Mouse (Mus musculus): ENCODE results near the gene Fbxw8. TPM values are rescaled to one million over a fixed set of nuclear protein-coding genes. Genes with fewer than 3 reads are reported as not detected.

The Fbxw8 gene
- total RNA-seq (2021), result 10 to 100 TPM; 18.5 to 20.1 TPM
- long read RNA-seq, experiment 1, full-length matches to known transcripts, result 12 of 22 reads
- long read RNA-seq, experiment 1, partial matches to known transcripts, result 3 of 22 reads
- long read RNA-seq, experiment 1, other reads (novel, unspliced or antisense), result 7 of 22 reads
- long read RNA-seq, experiment 2, full-length matches to known transcripts, result 33 of 41 reads
- long read RNA-seq, experiment 2, partial matches to known transcripts, result 3 of 41 reads
- long read RNA-seq, experiment 2, other reads (novel, unspliced or antisense), result 5 of 41 reads

DNA sequence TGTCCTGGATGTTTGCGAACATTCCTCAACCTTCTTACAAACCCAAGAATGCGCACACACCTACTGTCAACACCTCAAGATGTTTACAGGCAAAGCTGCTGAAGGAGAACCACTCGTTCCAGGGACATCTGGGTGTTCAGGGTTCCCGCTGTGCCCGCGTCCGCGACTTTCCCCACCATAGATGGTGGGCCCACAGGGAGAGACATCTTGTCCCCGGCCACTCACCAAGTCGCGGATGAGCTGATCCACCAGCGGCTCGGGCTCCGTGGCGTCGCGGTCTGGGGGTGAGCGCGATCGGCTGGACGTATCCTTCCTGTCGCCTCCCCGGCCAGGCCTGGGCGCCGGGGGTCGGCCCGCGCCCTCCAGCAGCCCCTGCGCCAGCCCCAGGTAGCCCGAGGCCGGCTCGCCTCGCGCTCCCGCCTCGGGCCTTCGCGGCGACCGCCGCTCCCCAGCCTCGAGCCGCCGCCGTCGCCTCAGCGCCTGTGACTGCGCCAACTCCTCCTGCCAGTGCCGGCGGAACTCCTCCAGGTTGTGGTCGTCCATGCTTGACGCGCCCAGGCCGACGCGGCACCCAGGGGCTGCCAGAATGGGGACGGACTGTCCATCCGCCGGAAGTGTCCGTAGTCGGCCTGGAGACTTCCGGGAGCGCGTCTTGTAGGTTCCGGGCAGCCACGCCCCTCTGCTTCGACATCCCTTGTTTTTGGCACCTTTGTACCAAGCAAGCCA, at the start of gene Fbxw8:
Gene Fbxw8, minus strand, starts transcription at position 626 of the 726 bp plus-strand sequence.
- peak; percentile 77 for DNase-seq

DNA sequence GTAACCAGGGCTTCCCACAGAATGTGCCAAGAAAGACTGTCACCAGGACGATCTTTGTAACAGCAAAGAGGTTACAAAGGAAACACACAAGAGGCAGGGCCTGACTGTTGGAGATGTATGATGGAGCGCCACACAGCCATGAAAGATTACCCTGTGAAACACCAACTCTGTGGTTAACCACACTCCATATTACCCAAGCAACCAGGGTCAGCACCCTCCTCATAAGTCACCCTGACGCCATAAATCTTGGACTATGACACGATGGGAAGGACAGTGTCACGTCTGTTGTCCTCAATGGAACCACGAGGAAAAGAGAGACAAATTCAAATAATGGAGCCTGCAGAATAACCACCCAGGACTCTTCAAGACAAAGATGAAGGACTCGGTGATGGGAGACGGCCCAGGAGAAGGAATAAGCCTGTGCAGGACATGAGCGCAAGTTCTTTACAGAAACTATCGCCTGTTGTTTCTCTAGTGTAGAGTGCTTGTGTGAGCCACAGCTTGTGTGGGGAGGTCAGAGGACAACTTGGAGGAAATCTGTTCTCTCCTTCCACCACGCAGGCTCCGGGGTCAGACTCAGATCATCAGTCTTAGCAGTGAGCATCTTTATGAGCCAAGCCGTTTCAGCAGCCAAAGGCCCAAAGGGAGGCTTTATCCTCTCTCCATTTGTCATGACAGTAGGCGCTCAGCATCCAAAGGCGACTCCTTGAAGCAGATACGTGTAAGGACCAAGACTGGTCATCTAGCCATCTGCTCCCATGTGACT, 49.6 kb upstream of the Fbxw8 start:
- DNase-seq, result no peak

DNA sequence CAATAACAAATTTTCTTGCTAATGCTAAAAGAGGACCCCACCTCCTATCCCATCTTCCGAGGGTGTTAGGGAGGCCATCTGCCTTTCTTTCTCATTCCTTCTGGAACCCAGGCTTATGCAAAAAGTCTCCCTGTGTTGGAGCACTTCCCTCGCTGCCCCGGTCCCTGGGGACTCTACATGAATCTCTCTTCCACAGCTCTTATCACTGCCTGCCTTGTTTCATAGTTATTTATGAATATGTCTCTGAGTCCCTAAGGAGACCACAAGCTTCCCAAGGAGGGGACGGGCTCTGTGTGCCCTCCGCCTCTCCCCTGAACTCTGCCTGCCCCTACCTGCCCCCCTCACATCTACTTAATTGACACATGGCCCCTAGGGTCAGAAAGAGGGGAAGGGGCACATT, 44.4 kb upstream of the Fbxw8 start:
- no peak for DNase-seq

DNA sequence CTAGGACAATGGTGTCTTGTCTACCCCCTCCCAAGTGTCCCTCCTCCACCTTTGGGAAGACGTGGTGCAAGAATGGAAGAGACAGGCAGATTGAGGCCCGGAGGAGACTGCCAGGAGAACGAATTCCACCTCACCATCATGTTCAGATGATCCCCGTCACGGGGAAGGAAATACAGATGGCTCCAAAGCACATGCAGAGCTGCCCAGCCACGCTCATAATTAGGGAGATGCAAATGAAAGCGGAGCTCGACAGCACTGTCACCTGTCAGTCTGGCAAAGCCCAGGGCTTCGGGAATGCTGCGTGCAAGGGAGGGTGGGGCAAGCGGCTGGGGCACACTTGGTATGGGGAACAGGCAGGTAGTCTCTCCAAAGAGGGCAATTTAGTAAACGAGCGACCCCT, 42.2 kb upstream of the Fbxw8 start:
- DNase-seq, result no peak

DNA sequence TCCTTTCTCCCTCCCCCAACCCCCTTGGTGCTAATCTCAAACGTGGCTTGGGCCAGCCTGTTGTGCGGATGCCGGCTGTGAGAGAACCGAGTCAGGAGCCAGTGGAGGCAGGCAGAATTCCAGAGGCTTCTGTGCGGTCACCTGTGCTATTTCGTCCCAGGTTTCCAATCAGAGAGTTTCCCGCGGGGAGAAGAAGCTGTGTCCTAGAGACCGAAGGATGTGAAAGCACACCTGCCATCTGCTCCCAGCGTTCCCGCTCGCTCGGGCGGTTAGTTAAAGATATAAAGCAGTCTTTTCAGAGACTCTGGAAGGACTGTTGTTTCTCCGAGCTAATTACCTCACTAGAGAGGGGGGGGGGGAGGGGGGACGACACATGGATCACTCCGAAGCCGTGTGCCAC, 37.0 kb upstream of the Fbxw8 start:
- no peak for DNase-seq

DNA sequence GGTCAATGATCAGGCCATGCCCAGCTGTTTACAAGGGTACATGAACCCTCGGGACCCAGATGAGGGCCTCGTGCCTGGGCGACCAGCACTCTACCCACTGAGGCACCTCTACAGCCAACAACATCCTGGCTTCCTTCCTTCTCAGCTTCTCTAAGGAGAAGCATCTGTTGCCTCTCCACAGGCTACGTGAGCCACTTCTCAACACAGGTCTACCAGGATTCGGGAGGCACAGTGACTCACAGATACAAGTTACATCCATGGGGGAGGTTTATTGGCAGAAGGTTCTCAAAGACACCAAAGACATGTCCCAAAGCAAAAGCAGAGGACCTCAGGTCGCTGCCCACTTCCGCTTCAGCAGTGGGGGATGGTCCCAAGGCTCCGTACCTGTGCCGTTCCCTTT, 35.2 kb upstream of the Fbxw8 start:
- DNase-seq, result no peak

DNA sequence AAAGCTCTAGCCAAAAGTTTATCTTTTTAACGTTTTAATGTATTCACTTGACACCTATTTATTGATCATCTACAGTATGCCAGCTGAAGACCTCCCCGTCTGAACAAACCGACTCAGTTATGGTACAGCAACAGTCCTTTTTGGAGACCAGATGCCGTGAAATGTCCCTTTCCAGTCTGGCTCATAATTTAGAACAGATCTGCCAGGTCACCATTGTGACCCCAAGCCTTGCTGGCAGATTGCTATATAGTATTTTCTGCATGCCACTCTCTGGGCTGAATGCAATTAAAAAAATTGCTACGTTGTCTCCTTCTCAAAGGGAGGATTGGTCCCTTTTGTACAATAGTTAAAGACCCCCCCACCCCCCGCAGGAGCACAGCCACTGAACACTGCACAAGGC, 33.1 kb upstream of the Fbxw8 start:
- DNase-seq, result no peak

DNA sequence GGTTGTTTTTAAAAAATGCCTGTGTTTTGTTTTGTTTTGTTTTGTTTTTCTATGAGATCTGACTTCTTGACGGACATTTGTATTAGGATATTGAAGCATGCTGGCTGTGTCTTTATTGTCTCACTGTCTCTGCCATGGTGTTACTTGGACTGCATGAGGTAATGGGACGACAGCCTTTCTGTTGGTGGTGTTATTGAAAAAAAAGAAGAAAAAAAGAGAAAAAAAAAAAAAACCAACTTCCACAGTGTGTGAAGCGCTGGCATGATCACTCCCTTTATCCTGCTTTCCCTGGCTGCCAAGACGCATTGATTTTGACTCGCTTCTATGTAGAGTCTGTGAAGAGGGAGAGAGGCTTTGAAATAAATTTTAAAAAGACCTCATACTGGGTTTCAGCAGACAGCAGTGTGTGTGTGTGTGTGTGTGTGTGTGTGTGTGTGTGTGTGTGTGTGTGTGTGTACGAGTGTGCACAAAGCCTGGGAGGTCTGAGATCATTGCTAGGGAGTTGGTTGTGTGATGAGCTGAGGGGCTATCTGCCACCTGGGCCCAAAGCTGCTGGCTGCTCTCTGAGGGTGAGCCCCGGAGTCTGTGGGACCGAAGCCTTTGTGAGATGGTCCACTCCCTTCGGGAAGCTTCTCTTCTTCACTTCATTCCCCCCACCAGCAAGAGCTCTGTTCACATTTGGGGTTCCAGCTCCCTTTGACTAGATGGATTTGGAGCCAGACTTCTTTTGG, 31.8 kb upstream of the Fbxw8 start:
- no peak for DNase-seq

DNA sequence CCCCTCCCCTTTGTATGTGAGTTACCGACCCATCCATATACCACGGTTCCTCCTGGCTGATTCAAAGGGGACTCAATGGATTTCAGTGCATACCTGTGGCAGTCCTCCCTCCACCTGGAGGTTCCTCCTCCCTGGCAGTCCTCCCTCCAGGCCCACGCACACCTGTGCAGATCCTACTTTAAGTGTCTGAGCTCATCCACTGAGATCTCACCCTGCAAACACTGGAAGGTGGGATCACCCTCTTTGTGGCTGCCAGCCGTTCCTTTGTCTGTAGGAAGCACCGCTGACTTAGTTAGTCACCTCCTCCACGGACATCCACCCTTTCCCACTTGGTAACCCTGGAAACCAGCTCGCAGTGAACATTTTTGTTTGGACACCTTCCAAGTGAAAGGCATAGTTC, 22.4 kb upstream of the Fbxw8 start:
- no peak for DNase-seq

DNA sequence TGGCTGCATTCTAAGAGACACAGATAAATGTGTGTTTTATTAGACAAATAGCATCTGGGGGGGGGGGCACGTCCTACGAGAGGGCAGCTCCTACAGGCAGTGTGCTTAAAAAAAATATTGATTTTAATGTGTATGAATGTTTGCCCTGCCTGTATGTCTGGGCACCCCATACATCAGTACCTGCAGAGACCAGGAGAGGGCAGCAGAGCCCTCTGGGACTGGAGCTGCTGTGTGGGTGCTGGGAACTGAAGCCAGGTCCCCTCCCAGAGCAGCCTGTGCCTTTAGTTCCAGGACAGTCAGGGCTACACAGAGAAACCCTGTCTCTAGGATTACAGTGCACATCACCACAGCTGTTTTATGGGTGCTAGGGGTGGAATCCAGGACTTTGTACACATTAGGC, 19.9 kb upstream of the Fbxw8 start:
- no peak for DNase-seq

DNA sequence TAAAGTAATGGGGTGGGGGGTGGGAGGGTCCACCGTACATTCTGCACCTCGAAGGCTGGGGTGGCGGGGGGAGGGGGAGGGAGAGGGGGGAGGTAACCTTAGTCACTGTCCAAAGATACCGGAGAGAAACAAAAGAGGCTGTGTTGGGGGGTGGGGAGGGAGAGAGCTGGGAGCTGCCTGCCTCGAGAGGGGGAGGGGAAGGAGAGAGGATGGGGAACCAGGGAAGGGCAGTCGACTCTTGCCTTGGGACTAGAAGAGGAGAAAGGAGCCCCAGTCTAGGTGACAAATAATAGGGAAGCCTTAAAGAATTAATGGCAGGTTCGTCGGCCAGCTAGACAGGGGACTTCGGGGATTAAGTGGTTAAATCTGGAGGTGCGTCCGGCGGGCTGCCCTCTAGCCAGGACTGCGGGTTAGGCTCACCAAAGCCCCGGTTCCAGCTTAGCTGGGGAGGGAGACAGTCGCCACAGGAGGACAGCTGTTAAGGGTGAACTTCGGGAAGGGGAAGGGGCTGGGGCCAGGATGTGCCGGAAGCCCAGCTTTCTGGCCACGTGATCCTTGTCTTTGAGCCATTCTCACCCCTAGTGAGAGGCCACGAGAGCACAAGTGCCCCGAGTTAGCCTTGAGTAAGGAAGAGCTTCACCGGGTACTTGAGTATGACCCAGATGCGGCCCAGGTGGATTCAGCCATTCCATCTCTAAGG, 19.2 kb upstream of the Fbxw8 start:
- no peak for DNase-seq

DNA sequence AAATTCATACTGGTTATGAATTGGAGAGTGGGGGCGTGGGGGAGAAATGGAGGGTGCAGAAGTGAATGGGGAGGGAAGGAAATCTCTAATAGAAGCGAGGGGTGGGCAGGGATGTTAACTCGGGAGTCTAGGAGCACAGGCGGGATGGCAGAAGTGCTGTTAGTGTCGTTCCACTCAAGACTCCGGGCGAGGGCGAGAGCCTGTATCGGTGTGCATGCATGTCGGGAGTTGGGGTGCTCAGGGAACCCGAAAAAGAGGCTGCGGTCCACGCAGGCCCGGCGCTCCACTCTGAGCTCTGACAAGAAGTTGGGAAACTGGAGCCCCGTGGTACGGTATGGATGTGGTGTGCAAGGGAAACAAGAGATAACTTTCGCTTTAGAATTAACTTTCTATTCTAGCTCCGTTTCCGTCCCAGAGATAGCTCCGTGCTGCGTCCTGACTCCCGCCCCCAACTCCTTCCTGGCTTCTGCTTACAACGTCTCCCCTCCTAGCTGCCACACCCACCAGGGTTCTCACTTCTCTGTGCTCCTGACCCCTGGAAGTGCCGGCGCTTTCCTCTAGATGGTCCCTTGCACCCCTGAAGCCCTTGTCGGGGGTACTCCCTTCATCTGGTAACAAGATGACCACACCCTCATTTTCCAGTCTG, 16.9 kb upstream of the Fbxw8 start:
- DNase-seq, result no peak

DNA sequence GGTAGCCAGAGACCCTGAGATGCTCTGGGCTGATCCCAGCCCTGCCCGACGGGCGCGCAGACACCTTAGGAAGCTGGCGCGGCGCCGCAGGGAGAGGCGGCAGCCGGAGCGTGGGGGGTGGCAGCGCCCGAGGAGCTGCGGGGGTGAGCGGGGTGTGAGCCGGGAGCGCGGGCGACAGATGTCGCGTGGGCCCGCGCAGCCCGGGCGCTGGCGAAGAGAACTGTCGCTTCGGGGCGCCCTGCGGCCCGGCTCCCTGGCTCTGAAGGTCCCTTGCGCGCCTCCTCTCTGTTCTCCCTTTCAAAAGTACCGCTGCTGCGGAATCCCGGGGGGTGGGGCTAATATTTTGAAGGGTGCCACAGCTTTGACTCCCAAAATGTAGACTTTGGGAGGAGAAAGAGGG, 16.4 kb upstream of the Fbxw8 start:
- no peak for DNase-seq

DNA sequence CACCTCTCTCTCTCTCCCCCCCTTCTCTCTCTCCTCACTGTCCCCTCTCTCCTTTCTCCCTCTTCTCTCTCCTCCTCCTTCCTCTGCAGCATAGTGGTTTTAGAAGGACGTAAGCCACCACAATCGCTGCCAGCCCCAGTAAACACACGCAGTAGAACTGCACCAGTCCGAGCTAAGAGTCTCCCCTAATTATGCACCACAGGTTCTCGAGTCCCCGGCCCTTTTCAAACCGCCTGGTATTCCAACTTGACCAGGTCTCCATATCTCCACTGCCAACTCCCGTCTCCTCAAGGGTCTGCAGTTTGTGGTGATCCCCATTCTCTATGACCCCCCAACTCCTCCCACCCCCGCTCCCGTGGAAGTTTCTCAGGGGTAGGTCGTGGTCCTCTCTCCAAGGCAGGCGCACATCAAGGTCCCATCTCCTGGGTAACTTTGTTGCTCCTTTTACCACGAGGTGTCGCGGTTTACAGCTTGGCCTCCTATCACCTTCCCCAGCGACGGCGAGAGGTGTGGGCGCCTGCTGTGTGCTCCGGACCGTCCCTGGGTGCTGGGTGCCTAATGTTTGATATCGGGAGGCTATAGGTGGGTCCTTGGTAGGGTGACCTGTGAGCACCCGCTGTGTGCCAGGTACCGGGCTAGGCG, 15.7 kb upstream of the Fbxw8 start:
- no peak for DNase-seq

DNA sequence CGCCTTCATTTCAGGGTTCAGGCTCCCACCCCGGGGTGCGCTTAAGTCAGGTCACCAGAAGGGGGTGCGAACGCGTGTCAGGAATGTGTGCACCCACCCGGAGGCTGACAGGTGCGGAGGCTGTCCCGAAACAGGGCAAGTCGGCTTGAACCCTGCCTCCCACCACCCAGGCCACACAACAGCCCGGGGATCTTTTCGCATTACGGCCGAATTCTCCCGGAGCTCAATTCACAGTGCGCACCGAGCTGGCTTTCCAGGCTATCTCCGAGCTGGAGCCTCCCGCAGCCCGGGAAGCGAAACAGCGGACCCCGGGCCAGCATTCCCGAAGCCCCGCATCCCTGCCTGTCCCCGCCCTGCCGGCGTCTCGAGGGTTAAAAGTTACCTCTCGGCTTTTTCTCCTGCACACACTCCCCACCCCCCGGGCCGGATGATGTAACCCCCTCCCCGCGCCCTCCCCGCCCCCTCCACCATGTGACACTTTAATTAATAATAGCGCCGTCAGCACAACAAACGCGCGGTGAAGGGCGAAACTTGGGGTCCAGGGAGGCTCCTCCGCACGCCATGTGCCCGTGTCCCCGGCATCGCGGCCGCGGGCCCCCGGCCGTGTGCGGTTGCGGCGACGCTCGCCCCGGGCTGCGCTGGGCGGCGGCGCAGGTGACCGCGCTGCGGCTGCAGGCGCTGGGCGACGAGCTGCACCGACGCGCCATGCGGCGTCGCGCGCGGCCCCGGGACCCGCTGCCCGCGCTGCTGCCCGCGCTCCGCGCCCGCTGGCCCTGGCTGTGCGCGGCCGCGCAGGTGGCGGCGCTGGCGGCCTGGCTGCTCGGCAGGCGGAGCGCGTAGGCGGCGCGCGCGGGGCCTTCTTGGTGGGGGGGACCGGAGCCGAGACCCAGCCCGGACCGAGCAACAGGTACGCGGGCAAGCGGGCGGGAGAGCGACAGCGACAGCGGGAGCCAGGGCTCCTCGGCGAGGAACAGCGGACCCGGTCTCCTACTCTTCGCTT, 14.3 kb upstream of the Fbxw8 start:
- no peak for DNase-seq

DNA sequence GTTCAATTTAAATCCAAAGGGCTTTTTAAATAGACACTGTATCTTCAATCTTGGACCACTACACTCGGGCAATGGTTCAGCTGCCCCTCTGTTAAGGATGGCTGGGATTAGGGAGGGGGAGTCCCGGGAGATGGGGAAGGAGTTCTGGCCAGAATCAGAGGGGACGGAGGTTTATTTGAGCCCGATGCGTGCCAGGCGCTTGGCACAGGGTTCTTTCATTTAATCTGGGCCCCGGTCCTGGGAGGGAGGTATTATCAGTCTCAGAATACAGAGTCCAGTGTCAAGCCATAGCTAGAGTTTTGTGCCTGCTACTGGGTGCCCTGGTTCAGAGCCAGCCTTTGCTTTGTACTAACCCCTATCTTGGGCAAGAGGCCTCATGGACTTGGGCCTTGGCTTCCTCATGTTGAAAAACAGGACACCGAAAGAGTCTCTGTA, 12.3 kb upstream of the Fbxw8 start:
- DNase-seq, result no peak

DNA sequence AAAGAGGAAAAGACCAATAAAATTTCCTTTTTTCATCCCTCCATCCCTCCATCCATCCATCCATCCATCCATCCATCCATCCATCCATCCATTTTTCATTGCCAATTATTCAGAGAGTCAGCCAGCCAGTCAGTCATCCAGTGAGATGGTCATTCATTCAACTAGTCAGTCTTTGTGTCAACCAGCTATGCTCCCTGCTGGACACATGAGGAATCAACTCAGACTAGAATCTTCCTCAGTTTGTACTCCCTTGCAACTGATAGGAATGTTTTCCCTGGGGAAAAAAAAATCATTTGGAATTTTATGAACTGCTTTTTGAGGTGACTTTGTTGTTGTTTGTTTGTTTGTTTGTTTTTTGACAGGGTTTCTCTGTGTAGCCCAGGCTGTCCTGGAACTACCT, 10.2 kb upstream of the Fbxw8 start:
- DNase-seq, result no peak

DNA sequence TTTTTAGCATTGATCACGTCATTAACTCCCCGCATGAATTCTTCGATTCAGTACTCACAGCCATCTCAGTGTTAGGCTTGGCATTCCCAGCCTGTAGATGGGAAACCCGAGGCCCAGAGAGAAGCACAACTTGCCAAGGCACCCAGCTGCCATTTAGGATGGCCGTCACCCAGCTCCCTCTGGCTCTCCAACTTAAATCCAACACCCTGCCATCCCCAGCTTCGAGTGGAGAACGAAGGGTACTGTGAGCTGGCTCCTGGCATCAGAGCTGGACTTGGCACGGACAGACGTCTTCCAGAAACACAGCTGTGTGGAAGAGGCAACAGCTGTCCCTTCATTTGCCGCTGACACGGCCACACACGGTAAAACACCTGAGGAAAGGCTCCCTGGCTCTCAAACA, 9.3 kb upstream of the Fbxw8 start, which contains the start of gene Hrk:
Gene Hrk, plus strand, starts transcription at position 68 of the 400 bp plus-strand sequence.
- DNase-seq, result peak; percentile 80

DNA sequence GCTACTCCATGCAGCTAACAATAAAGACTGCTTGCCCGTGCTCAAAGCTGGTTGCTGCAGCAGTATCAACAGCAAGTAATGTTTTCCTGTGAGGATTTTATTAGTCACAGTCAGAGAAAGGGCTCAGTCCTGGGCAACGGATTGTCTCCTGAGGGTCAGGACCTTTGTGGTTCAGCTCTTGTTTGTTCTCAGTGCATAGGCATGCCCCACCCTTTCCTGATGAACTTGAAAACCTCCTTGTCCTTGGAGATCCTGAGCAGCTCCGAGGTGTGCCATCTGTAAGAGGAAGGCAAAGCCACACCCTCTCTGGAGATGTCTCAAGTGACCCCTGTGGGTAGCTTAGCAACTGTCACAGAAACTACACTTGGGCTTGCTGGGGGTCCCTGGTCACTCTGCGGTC, 5.4 kb upstream of the Fbxw8 start:
- no peak for DNase-seq

Measured in gastrocnemius, postnatal 25 days (tissue).